In genomic region chr16:4052601-4053000, GRCm38 (mm10) we compare ENCODE assay signal across 18 mouse cellular contexts.
"Had no signal": no experiment of that assay in that cellular context is flagged by ENCODE, and none has a peak within 500 bp of the region (broad histone marks: within the 10 kb centered on the region; RNA-seq: fewer than 3 reads in every experiment).

No protein-coding gene starts in this region.

- H3K9ac ChIP-seq: lung, embryonic 14.5 days; neural tube, embryonic 13.5 days; neural tube, embryonic 15.5 days had no signal

- H3K4me3 ChIP-seq: midbrain, embryonic 10.5 days; myocyte; neural tube, embryonic 13.5 days; neural tube, embryonic 15.5 days had no signal

- H3K4me1 ChIP-seq: midbrain, embryonic 10.5 days; neural tube, embryonic 13.5 days; neural tube, embryonic 15.5 days had no signal

- H3K27ac ChIP-seq: midbrain, embryonic 10.5 days; neural tube, embryonic 13.5 days; neural tube, embryonic 15.5 days had no signal

- ATAC-seq: midbrain, embryonic 16.5 days had no signal

- DNase-seq: lung, adult 18-20 months; lung, embryonic 14.5 days; lung, postnatal 10 days; lung, postnatal 4 days; midbrain, embryonic 14.5 days; retina, postnatal 1 day; right cerebral cortex, adult 18-20 months; right cerebral cortex, postnatal 25 days; right cerebral cortex, postnatal 4 days; spleen, adult 18-20 months; thymus, adult 18-20 months; thymus, postnatal 14 days; thymus, postnatal 36 days had no signal

- H3K27me3 ChIP-seq: neural tube, embryonic 13.5 days; neural tube, embryonic 15.5 days had no signal

- H3K9me3 ChIP-seq: midbrain, embryonic 10.5 days; neural tube, embryonic 13.5 days; neural tube, embryonic 15.5 days had no signal

- H3K4me2 ChIP-seq: lung, embryonic 14.5 days; neural tube, embryonic 13.5 days; neural tube, embryonic 15.5 days had no signal
